Mouse (Mus musculus): ENCODE data around the gene Ppp2ca. TPM values are rescaled to one million over a fixed set of nuclear protein-coding genes. Genes with fewer than 3 reads are reported as not detected.
A peak's percentile ranks its signal among the peaks of the same experiment; 100 is the strongest.
"Not testable (repeated sequence)": the region's sequence is repeated elsewhere in the genome, so short reads cannot be mapped to it uniquely, and the experiment has no call there.

The Ppp2ca gene
- polyA plus RNA-seq, 1 experiment from 2014 or later: 47.9 TPM

- no peak for ATAC-seq
- no peaks in the 10 kb centered on the region for H3K4me1 ChIP-seq (replicated peaks; ENCODE audit: control insufficient read depth, insufficient read depth, low read length)
- H3K27me3 ChIP-seq (replicated peaks; ENCODE audit: control insufficient read depth, insufficient read depth, low read length): no peaks in the 10 kb centered on the region
- no peak overlapping the region for H3K4me3 ChIP-seq (ENCODE audit: low read depth, low read length)
- WGBS: 96% methylated on average over 3 of the region's 3 CpGs
- no peaks in the 10 kb centered on the region for H3K9me3 ChIP-seq (ENCODE audit: control insufficient read depth)
- TF ChIP-seq CTCF (IDR thresholded peaks at IDR 0.05; ENCODE audit: low read depth): no peak
- peaks cover 51% of the 10 kb centered on the region for H3K36me3 ChIP-seq (ENCODE audit: control insufficient read depth, insufficient read depth)
- H3K4me2 ChIP-seq (replicated peaks; ENCODE audit: low read depth): no peak overlapping the region
- no peak overlapping the region for H3K9ac ChIP-seq (ENCODE audit: low read depth, low read length)
- no peak overlapping the region for H3K27ac ChIP-seq (ENCODE audit: low read depth, low read length)
Measured at GRCm38 (mm10) chr11:52115479-52115878, 17.0 kb downstream of the Ppp2ca start.

GRCm38 (mm10) chr11:52116117-52116516, 17.6 kb downstream of the Ppp2ca start:
- not testable (repeated sequence) for H3K4me3 ChIP-seq (ENCODE audit: low read depth, low read length); H3K27ac ChIP-seq (ENCODE audit: low read depth, low read length); H3K9me3 ChIP-seq (ENCODE audit: control insufficient read depth); ATAC-seq; H3K4me1 ChIP-seq (replicated peaks; ENCODE audit: control insufficient read depth, insufficient read depth, low read length); H3K27me3 ChIP-seq (replicated peaks; ENCODE audit: control insufficient read depth, insufficient read depth, low read length); H3K4me2 ChIP-seq (replicated peaks; ENCODE audit: low read depth); H3K9ac ChIP-seq (ENCODE audit: low read depth, low read length)
- peaks cover 55% of the 10 kb centered on the region for H3K36me3 ChIP-seq (ENCODE audit: control insufficient read depth, insufficient read depth)
- WGBS: 93% methylated on average over 6 of the region's 6 CpGs

- H3K36me3 ChIP-seq (ENCODE audit: control insufficient read depth, insufficient read depth): peaks cover 65% of the 10 kb centered on the region
- 93% methylated on average over 7 of the region's 7 CpGs for WGBS
Measured at GRCm38 (mm10) chr11:52117156-52117555, 18.7 kb downstream of the Ppp2ca start.

GRCm38 (mm10) chr11:52120415-52120814, 21.9 kb downstream of the Ppp2ca start:
- H3K4me3 ChIP-seq (ENCODE audit: low read depth, low read length); H3K9me3 ChIP-seq (ENCODE audit: control insufficient read depth); H3K27me3 ChIP-seq (replicated peaks; ENCODE audit: control insufficient read depth, insufficient read depth, low read length); H3K4me1 ChIP-seq (replicated peaks; ENCODE audit: control insufficient read depth, insufficient read depth, low read length); H3K4me2 ChIP-seq (replicated peaks; ENCODE audit: low read depth); ATAC-seq; H3K9ac ChIP-seq (ENCODE audit: low read depth, low read length); H3K27ac ChIP-seq (ENCODE audit: low read depth, low read length): not testable (repeated sequence)
- peak; percentile 47 for TF ChIP-seq CTCF (IDR thresholded peaks at IDR 0.05; ENCODE audit: low read depth)
- peaks cover 75% of the 10 kb centered on the region for H3K36me3 ChIP-seq (ENCODE audit: control insufficient read depth, insufficient read depth)

More at GRCm38 (mm10) chr11:52117156-52117555, 18.7 kb downstream of the Ppp2ca start:
- no peak overlapping the region for H3K9ac ChIP-seq (ENCODE audit: low read depth, low read length)
- H3K4me3 ChIP-seq (ENCODE audit: low read depth, low read length): no peak overlapping the region
- H3K4me1 ChIP-seq (replicated peaks; ENCODE audit: control insufficient read depth, insufficient read depth, low read length): no peaks in the 10 kb centered on the region
- no peaks in the 10 kb centered on the region for H3K27me3 ChIP-seq (replicated peaks; ENCODE audit: control insufficient read depth, insufficient read depth, low read length)
- TF ChIP-seq CTCF (IDR thresholded peaks at IDR 0.05; ENCODE audit: low read depth): no peak
- no peak for ATAC-seq
- H3K9me3 ChIP-seq (ENCODE audit: control insufficient read depth): no peaks in the 10 kb centered on the region
- H3K4me2 ChIP-seq (replicated peaks; ENCODE audit: low read depth): no peak overlapping the region
- no peak overlapping the region for H3K27ac ChIP-seq (ENCODE audit: low read depth, low read length)

GRCm38 (mm10) chr11:52122045-52122444, 23.6 kb downstream of the Ppp2ca start:
- WGBS: 67% methylated on average over 6 of the region's 6 CpGs
- Histone ChIP-seq H3K4me1 (replicated peaks; ENCODE audit: control insufficient read depth, insufficient read depth, low read length) (no peaks in the 10 kb centered on the region), H3K4me2 (replicated peaks; ENCODE audit: low read depth) (no peak overlapping the region), H3K36me3 (ENCODE audit: control insufficient read depth, insufficient read depth) (peaks cover 66% of the 10 kb centered on the region), H3K4me3 (ENCODE audit: low read depth, low read length) (no peak overlapping the region), H3K9ac (ENCODE audit: low read depth, low read length) (no peak overlapping the region), H3K27me3 (replicated peaks; ENCODE audit: control insufficient read depth, insufficient read depth, low read length) (no peaks in the 10 kb centered on the region), H3K9me3 (ENCODE audit: control insufficient read depth) (no peaks in the 10 kb centered on the region), H3K27ac (ENCODE audit: low read depth, low read length) (0 out of 2 replicates have a peak overlapping the region, but pooled peaks have one; percentile 24)
- TF ChIP-seq CTCF (IDR thresholded peaks at IDR 0.05; ENCODE audit: low read depth): no peak
- ATAC-seq: no peak

GRCm38 (mm10) chr11:52124468-52124867, 26.0 kb downstream of the Ppp2ca start:
- Histone ChIP-seq H3K27ac (ENCODE audit: low read depth, low read length) (no peak overlapping the region), H3K4me3 (ENCODE audit: low read depth, low read length) (no peak overlapping the region), H3K4me2 (replicated peaks; ENCODE audit: low read depth) (no peak overlapping the region), H3K9ac (ENCODE audit: low read depth, low read length) (no peak overlapping the region), H3K9me3 (ENCODE audit: control insufficient read depth) (no peaks in the 10 kb centered on the region), H3K4me1 (replicated peaks; ENCODE audit: control insufficient read depth, insufficient read depth, low read length) (no peaks in the 10 kb centered on the region), H3K27me3 (replicated peaks; ENCODE audit: control insufficient read depth, insufficient read depth, low read length) (no peaks in the 10 kb centered on the region), H3K36me3 (ENCODE audit: control insufficient read depth, insufficient read depth) (peaks cover 50% of the 10 kb centered on the region)
- ATAC-seq: no peak
- no peak for TF ChIP-seq CTCF (IDR thresholded peaks at IDR 0.05; ENCODE audit: low read depth)
- WGBS: 84% methylated on average over 4 of the region's 4 CpGs

- H3K4me3 ChIP-seq (ENCODE audit: low read depth, low read length): no peak overlapping the region
- ATAC-seq: no peak
- no peak overlapping the region for H3K27ac ChIP-seq (ENCODE audit: low read depth, low read length)
- H3K4me2 ChIP-seq (replicated peaks; ENCODE audit: low read depth): no peak overlapping the region
- H3K4me1 ChIP-seq (replicated peaks; ENCODE audit: control insufficient read depth, insufficient read depth, low read length): no peaks in the 10 kb centered on the region
- 71% methylated on average over 3 of the region's 3 CpGs for WGBS
- no peaks in the 10 kb centered on the region for H3K9me3 ChIP-seq (ENCODE audit: control insufficient read depth)
- no peak for TF ChIP-seq CTCF (IDR thresholded peaks at IDR 0.05; ENCODE audit: low read depth)
- no peaks in the 10 kb centered on the region for H3K27me3 ChIP-seq (replicated peaks; ENCODE audit: control insufficient read depth, insufficient read depth, low read length)
- H3K36me3 ChIP-seq (ENCODE audit: control insufficient read depth, insufficient read depth): peaks cover 26% of the 10 kb centered on the region
- no peak overlapping the region for H3K9ac ChIP-seq (ENCODE audit: low read depth, low read length)
Measured at GRCm38 (mm10) chr11:52127169-52127568, 28.7 kb downstream of the Ppp2ca start.
